Mouse (Mus musculus): ENCODE results near the gene Ogn.

DNA sequence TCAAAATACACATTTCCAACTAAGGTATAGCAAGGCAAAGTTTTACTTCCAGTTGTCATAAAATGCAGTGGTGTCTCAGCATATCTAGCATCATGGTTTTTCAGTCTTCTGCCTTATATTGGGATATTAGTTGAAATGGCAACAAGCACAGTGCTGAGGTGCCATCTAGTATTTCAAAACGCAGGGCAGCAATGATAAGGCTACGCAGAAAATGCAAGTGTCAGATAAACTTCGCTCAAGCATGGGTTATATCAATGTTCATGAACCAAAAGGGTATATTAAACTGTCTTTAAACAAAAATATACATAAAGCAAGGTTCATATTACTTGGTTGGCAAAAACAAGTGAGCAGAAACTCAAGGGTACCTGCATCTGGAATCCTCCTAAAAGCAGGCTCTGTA, 9.2 kb downstream of the Ogn start:
- TF ChIP-seq CTCF (IDR thresholded peaks at IDR 0.05; ENCODE audit: control insufficient read depth, insufficient read depth, insufficient read length) (no peak), MAX (IDR thresholded peaks at IDR 0.05) (no peak)
